Mouse (Mus musculus) liver, embryonic 14.5 days (tissue): ENCODE results near the gene Tpm1. TPM values are rescaled to one million over a fixed set of nuclear protein-coding genes. Genes with fewer than 3 reads are reported as not detected.
A peak's percentile ranks its signal among the peaks of the same experiment; 100 is the strongest.

ENCODE experiments used
- ATAC-seq: fragments of 200-750 bp; cut with Nextera tagmentation; 2 replicates; pipeline ENCODE4 v1.8.0; 2017; ENCODE audit warnings: moderate number of reproducible peaks, mild to moderate bottlenecking, moderate library complexity; ENCODE audit not compliant: insufficient read depth
- DNase-seq, 3 experiments: peaks; one replicate each; pipeline ENCODE4 v3.0.0-alpha.2; 2012 to 2013; ENCODE audit warnings: low read depth in 3 of 3, low spot score in 3 of 3
- H3K27ac ChIP-seq: fragments of 300-500 bp; sonication (generic); 2 replicates; pipeline ENCODE4 v1.5.1; 2014; ENCODE audit warnings: moderate library complexity, mild to moderate bottlenecking, control low read depth, inconsistent platforms
- H3K27me3 ChIP-seq: fragments of 300-500 bp; sonication (generic); 2 replicates; pipeline ENCODE4 v1.6.1; 2014; ENCODE audit warnings: mild to moderate bottlenecking, low read length, moderate library complexity; ENCODE audit not compliant: control insufficient read depth, insufficient read depth
- H3K36me3 ChIP-seq: fragments of 300-500 bp; sonication (generic); replicated peaks from 2 replicates; pipeline ENCODE4 v1.6.1; 2014; ENCODE audit warnings: low read depth; ENCODE audit not compliant: control insufficient read depth, insufficient read depth
- H3K4me1 ChIP-seq, 2 experiments: fragments of 200-500 bp in 1 of 2; fragments of 300-500 bp in 1 of 2; sonication (generic) in 1 of 2; replicated peaks; 2 replicates each; pipeline ENCODE4 v1.6.1; 2012 to 2014; ENCODE audit warnings: antibody characterized with exemption in 1 of 2, inconsistent platforms in 1 of 2, low read length in 1 of 2; ENCODE audit not compliant: control insufficient read depth in 2 of 2, insufficient read depth in 2 of 2
- H3K4me2 ChIP-seq: fragments of 300-500 bp; sonication (generic); 2 replicates; pipeline ENCODE4 v1.6.1; 2014; ENCODE audit warnings: low read depth, mild to moderate bottlenecking, control low read depth, moderate library complexity
- H3K4me3 ChIP-seq, 2 experiments: fragments of 200-500 bp in 1 of 2; fragments of 300-500 bp in 1 of 2; sonication (generic) in 1 of 2; 2 replicates each; pipeline ENCODE4 v1.5.1; 2012 to 2014; ENCODE audit warnings: low read depth in 2 of 2, low read length in 2 of 2, mild to moderate bottlenecking in 2 of 2, control low read depth in 1 of 2, inconsistent platforms in 1 of 2, moderate library complexity in 1 of 2; ENCODE audit not compliant: insufficient read depth in 1 of 2
- H3K9ac ChIP-seq: fragments of 300-500 bp; sonication (generic); replicated peaks from 2 replicates; pipeline ENCODE4 v1.6.1; 2014; ENCODE audit warnings: mild to moderate bottlenecking, control low read depth, moderate library complexity
- H3K9me3 ChIP-seq: fragments of 300-500 bp; sonication (generic); 2 replicates; pipeline ENCODE4 v1.6.1; 2016; ENCODE audit warnings: low read length, mixed read lengths; ENCODE audit not compliant: control insufficient read depth
- CTCF ChIP-seq: IDR thresholded peaks from 2 replicates; pipeline ENCODE4 v1.5.1; 2016; ENCODE audit warnings: antibody characterized with exemption, low read depth, control low read depth
- EP300 ChIP-seq: IDR thresholded peaks from 2 replicates; pipeline ENCODE4 v1.6.1; 2016; ENCODE audit warnings: antibody characterized with exemption, low read depth
- WGBS: fragments of 180-500 bp; shearing (Covaris S2); extraction: QIAGEN DNeasy Blood & Tissue Kit; methylation state at CpG from one replicate; pipeline ENCODE4 v1.1.7; 2014; ENCODE audit not compliant: insufficient replicate concordance; 5-methylcytosine and 5-hydroxymethylcytosine counted together
- polyA plus RNA-seq, 2 experiments: library from polyadenylated mRNA; depleted of rRNA in 1 of 2; stranded (reverse) in 1 of 2; unstranded in 1 of 2; fragments of >200 nt; fragmentation: Nextera tagmentation in 1 of 2; extraction: Ambion mirVana in 1 of 2; gene quantifications; 2 replicates each; pipeline versions ENCODE4 v1.2.1 to v1.2.3; 2012 to 2014

The Tpm1 gene
- polyA plus RNA-seq, 2 experiments = 87.4 to 113 TPM

- no peak for DNase-seq
- H3K36me3 ChIP-seq = peaks cover 3% of the 10 kb centered on the region
- no peak overlapping the region for H3K27ac ChIP-seq
- ATAC-seq = no peak
- H3K4me3 ChIP-seq = no peak overlapping the region; a peak in 1 of 4 replicates
- no peaks in the 10 kb centered on the region for H3K9me3 ChIP-seq
- peaks cover 55% of the 10 kb centered on the region for H3K27me3 ChIP-seq
- peaks cover 27 to 28% of the 10 kb centered on the region in 2 experiments for H3K4me1 ChIP-seq
- peak overlapping the region; percentile 40; the same call in 1 of the 2 replicates for H3K9ac ChIP-seq
- WGBS = 14% methylated on average over 9 of the region's 9 CpGs
- TF ChIP-seq CTCF = peak; percentile 72
- TF ChIP-seq EP300 = no peak
- H3K4me2 ChIP-seq = peak overlapping the region; percentile 96
These were observed 4.5 kb downstream of the Tpm1 start for GRCm38 (mm10) chr9:67044551-67045305.

GRCm38 (mm10) chr9:67043231-67044199 is 5.7 kb downstream of the Tpm1 start:
- peaks cover 34 to 39% of the 10 kb centered on the region in 2 experiments for H3K4me1 ChIP-seq
- WGBS = under 1% methylated on average over 72 of the region's 73 CpGs
- TF ChIP-seq CTCF = peak; percentile 98
- peak; percentile 62; the same call in 1 of the 2 replicates for TF ChIP-seq EP300

GRCm38 (mm10) chr9:67042813-67043207 is 6.4 kb downstream of the Tpm1 start:
- 7% methylated on average over 6 of the region's 6 CpGs for WGBS

More at GRCm38 (mm10) chr9:67043231-67044199, 5.7 kb downstream of the Tpm1 start:
- H3K36me3 ChIP-seq = peaks cover 3% of the 10 kb centered on the region
- peak overlapping the region; percentile 96 for H3K4me2 ChIP-seq
- H3K9ac ChIP-seq = peak overlapping the region; percentile 97
- peak; percentile 97 for DNase-seq
- peak overlapping the region; percentile 73 to 96 for H3K4me3 ChIP-seq
- ATAC-seq = peak; percentile 93
- peak overlapping the region; percentile 93 for H3K27ac ChIP-seq
- H3K9me3 ChIP-seq = no peaks in the 10 kb centered on the region
- peaks cover 43% of the 10 kb centered on the region for H3K27me3 ChIP-seq

GRCm38 (mm10) chr9:67041840-67042812 is 7.1 kb downstream of the Tpm1 start:
- H3K27ac ChIP-seq = peak overlapping the region; percentile 93
- WGBS = 22% methylated on average over 14 of the region's 14 CpGs
- DNase-seq = peak in 1 of 3 experiments; percentile 29
- H3K4me1 ChIP-seq = peaks cover 48 to 52% of the 10 kb centered on the region in 2 experiments
- peak overlapping the region; percentile 97 for H3K9ac ChIP-seq
- TF ChIP-seq EP300 (no peak), CTCF (no peak)
- H3K9me3 ChIP-seq = no peaks in the 10 kb centered on the region
- peaks cover 29% of the 10 kb centered on the region for H3K27me3 ChIP-seq
- peak overlapping the region; percentile 77 to 96 for H3K4me3 ChIP-seq
- H3K4me2 ChIP-seq = peak overlapping the region; percentile 96
- no peak for ATAC-seq
- H3K36me3 ChIP-seq = peaks cover 7% of the 10 kb centered on the region

More at GRCm38 (mm10) chr9:67042813-67043207, 6.4 kb downstream of the Tpm1 start:
- Histone ChIP-seq H3K4me2 (peak overlapping the region; percentile 96), H3K36me3 (peaks cover 6% of the 10 kb centered on the region), H3K4me1 (peaks cover 41 to 45% of the 10 kb centered on the region in 2 experiments), H3K9me3 (no peaks in the 10 kb centered on the region), H3K4me3 (peak overlapping the region; percentile 73 to 96), H3K9ac (peak overlapping the region; percentile 97), H3K27me3 (peaks cover 36% of the 10 kb centered on the region), H3K27ac (peak overlapping the region; percentile 93)
- no peak for DNase-seq
- no peak for TF ChIP-seq CTCF
- no peak for TF ChIP-seq EP300
- no peak for ATAC-seq
